Mouse (Mus musculus): Measurements from ENCODE around the gene Tcf7.
"Not testable (repeated sequence)": the region's sequence is repeated elsewhere in the genome, so short reads cannot be mapped to it uniquely, and the experiment has no call there.

Tcf7 gene

DNA sequence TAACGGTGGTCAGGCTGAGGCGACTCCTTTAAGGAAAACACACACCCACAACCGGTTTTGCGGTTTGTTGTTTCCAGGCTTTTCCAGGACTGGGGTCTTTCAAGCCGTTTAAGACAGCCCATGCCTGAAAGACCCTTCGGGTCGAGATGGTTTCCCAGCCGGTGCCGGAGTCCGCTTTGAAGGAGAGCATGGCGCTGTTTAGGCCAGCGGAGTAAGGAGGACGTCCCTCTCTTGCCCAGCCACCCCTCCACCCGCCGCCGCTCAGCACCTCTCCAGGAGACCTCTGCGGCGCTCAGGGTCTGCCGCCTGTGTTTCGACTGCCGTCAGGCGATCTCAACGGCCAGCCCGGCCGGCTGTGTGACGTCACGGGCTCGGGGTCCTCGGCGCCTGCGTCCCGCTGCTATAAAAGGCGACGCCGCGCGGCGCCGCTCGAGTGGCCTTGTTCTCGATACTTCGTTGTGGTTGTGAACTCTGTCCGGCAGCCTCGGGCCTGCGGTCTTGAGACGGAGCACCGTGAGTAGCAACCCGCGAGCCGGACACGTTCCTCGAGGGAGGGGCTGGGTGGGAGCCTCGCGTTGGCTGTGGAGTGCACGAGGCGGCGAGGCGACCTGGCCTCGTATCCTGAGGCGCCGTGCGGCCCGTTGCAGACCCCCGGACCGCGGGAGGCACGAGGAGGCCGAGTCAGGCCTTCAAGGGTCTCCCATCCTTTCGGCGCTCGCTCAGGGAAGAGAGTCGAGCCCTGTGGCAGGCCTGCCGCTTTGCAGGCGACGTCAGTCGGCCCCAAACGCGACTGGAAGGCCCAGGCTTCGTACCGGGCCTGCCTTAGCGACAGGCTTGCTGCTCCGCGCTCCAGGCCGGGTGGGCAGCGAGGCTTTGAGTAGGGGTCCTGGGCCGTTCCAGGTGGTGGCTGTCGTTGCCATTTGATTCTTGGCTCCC is 50.9 kb downstream of the Tcf7 start, which contains the start of gene Skp1a:
Gene Skp1a, plus strand, starts transcription at position 390 of the 936 bp plus-strand sequence.
- Histone ChIP-seq H3K27me3 (ENCODE audit: control insufficient read depth, insufficient read depth, low read length, poor library complexity, severe bottlenecking) (no peaks in the 10 kb centered on the region), H3K36me3 (ENCODE audit: control insufficient read depth, insufficient read depth, low read length, poor library complexity, severe bottlenecking) (no peaks in the 10 kb centered on the region)
- DNase-seq (ENCODE audit: low read depth, low spot score): peak; percentile 96

DNA sequence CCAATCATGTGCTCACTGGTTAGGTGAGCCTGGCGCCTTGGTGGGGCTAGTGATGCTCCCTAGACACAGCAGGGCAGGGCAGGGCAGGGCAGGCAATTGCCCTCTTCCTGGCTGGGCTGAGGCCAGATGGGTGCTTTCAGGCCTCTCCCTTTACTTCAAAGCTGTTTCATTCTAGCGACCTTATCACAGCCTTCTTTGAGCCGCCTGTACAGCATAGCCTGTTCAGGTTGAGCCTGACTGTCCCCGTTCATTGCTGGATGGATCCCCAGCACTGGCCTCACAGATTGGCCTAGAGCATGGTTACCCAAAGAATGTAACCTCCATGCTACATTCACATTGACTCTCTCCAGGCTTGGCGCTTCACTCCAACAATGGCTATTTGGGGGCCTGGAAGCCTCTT is 52.1 kb downstream of the Tcf7 start:
- DNase-seq (ENCODE audit: low read depth, low spot score): no peak
- Histone ChIP-seq H3K36me3 (ENCODE audit: control insufficient read depth, insufficient read depth, low read length, poor library complexity, severe bottlenecking) (no peaks in the 10 kb centered on the region), H3K27me3 (ENCODE audit: control insufficient read depth, insufficient read depth, low read length, poor library complexity, severe bottlenecking) (no peaks in the 10 kb centered on the region)

DNA sequence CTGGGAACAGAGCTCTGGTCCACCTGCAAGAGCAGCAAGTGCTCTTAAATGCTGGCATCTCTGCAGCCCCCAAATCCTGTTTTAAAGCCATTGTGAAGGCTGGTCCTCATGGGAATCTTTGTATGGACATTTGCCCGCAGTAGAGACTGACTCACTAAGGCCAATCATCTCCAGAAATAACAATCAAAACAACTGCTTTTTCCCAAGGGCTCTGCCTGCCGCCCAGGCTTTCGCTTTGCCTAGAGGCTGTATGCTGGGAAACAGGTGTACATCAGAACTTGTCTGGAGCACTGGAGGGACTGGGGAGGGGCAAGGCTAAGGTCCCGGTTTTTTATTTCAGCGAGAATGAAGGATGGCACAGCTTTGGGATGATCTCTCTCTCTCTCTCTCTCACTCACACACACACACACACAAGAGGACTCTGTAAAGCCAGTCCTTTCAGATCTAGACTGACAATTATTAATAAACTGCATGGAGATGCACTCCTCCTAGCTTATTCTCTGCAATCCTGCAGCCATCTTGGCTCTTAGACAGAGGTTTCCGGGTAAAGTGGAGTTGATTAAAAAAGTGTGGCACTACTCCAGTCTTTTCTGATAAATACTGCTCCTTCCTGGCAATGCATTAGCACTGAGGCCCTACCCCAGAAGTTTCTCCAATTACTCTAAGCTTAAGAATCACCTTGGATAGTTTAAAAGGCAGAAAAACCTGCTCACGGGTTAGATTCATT is 53.9 kb downstream of the Tcf7 start:
- Histone ChIP-seq H3K27me3 (ENCODE audit: control insufficient read depth, insufficient read depth, low read length, poor library complexity, severe bottlenecking) (no peaks in the 10 kb centered on the region), H3K36me3 (ENCODE audit: control insufficient read depth, insufficient read depth, low read length, poor library complexity, severe bottlenecking) (no peaks in the 10 kb centered on the region)
- DNase-seq (ENCODE audit: low read depth, low spot score): no peak

DNA sequence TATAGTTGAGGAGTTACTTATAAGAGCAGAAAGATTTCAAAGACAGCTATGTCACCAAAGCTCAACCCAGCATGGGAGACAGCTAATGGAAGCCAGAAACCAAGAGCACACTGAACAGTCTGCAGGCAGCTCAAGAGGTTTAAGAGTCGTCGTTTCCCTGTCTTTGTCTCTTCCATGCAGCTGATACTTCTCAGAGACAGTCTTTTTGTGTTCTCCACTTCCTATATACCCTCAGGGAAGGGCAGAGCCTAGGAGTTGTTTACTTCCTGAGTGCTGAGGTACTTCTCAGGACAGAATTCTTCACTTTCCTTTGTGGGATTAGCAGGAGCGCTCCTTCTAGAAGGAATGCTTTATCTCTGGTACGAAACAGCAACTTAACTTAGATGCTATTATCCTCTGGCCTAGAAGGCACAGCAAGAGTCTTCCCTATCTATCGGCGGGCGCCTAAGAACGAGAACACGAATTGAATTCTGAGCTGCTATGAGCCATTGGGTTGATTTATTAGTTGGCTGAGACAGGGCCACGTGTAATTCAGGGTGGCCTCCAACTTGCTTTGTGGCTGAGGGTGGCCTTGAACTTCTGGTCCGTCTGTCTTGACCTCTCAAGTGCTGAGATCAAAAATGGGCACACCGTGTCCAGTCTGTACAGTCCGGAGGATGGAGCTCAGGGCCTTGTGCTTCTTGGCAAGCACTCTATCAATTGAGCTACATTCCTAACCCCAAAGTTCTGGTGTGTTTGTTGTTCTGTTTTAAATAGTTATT is 55.2 kb downstream of the Tcf7 start:
- H3K36me3 ChIP-seq (ENCODE audit: control insufficient read depth, insufficient read depth, low read length, poor library complexity, severe bottlenecking): no peaks in the 10 kb centered on the region
- no peak for DNase-seq (ENCODE audit: low read depth, low spot score)
- no peaks in the 10 kb centered on the region for H3K27me3 ChIP-seq (ENCODE audit: control insufficient read depth, insufficient read depth, low read length, poor library complexity, severe bottlenecking)

DNA sequence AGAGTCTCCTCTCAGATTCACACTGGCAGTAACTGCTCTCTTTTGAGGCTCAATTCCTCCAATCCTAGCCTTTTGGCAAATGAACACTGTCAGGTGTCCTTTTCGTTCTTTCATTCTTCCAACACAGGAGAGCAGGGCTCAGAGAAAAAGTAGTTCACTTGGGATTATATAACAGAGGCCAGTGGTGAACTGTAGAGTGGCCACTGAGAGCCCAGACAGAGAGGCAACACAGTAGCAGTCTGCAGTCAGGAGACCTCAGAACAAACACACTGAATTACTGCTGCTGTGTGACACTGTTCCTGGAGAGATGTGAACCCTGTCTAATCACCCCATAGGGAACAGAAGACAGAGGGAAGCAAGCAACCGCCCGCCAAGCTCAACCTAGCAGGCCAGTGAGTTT is 55.8 kb downstream of the Tcf7 start:
- no peak for DNase-seq (ENCODE audit: low read depth, low spot score)
- Histone ChIP-seq H3K36me3 (ENCODE audit: control insufficient read depth, insufficient read depth, low read length, poor library complexity, severe bottlenecking) (no peaks in the 10 kb centered on the region), H3K27me3 (ENCODE audit: control insufficient read depth, insufficient read depth, low read length, poor library complexity, severe bottlenecking) (no peaks in the 10 kb centered on the region)

DNA sequence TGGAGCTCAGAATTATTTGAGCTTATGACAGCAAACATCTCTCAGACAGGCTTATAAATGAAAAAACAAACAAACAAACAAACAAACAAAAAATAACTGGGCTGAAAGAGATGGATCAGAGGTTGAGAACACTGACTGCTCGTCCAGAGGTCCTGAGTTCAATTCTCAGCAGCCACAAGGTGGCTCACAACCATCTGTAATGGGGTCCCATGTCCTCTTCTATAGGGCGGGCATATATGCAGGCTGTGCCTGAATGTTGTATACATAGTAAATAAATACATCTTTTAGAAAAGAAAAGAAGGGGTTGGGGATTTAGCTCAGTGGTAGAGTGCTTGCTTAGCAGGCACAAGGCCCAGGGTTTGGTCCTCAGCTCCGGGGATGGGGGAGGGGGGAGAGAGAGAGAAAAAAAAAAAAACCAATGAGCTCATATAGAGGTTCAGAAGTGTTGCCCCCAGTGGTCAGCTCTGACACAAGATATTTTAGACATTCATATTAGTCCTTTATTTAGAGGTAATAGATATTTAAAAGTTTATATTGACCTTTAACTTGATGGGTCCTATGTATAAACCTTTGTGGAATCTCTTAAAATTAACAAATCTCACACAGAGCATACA is 56.7 kb downstream of the Tcf7 start:
- no peaks in the 10 kb centered on the region for H3K36me3 ChIP-seq (ENCODE audit: control insufficient read depth, insufficient read depth, low read length, poor library complexity, severe bottlenecking)
- no peak for DNase-seq (ENCODE audit: low read depth, low spot score)
- H3K27me3 ChIP-seq (ENCODE audit: control insufficient read depth, insufficient read depth, low read length, poor library complexity, severe bottlenecking): no peaks in the 10 kb centered on the region

DNA sequence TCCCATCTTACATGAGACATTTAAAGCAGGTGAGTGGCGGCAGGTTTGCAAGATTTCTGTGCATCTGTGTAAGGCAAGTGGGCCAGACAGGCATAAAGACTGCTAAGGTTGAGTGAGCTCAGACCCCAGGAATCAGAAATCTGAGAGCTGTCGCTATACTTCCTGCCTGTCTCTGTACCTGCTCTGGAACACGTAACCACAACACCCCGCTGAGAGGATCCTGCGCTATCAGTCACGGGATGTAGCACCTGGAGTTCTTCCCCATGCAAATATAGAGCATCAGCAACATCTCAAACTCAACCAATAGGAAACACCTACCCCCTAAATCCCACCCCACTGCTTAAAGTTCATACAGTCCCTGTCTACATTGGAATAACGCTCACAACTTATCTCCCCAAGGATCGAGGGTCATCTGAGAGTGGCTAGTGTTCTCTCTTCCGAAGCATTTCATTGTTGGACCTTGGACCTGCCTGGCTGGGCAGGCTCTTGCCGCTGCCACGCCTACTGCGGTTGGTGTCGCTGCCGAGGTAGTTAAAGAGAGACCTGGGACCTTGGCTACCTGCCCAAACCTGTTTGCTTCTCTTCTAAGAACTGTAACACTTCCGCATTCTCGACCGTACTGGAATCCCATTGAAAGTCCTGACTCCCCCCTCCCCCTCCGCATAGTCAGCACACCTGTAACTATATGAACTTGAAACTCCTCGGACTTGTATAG is 58.7 kb downstream of the Tcf7 start:
- peak; percentile 87 for DNase-seq (ENCODE audit: low read depth, low spot score)
- Histone ChIP-seq H3K27me3 (ENCODE audit: control insufficient read depth, insufficient read depth, low read length, poor library complexity, severe bottlenecking) (no peaks in the 10 kb centered on the region), H3K36me3 (ENCODE audit: control insufficient read depth, insufficient read depth, low read length, poor library complexity, severe bottlenecking) (no peaks in the 10 kb centered on the region)

DNA sequence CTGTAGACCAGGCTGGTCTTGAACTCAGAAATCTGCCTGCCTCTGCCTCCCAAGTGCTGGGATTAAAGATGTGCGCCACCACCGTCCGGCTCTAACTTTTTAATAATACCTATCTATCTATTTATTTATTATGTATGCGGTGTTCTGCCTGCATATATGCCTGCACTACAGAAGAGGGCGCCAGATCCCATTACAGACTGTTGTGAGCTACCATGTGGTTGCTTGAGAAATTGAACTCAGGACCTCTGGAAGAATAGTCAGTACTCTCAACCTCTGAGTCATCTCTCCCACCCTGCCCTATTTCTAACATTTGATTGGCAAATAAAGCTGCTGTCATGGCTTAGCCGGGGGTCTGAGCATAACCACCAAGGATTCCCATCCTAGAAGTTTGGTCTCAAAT is 59.9 kb downstream of the Tcf7 start:
- DNase-seq (ENCODE audit: low read depth, low spot score): peak; percentile 71
- Histone ChIP-seq H3K27me3 (ENCODE audit: control insufficient read depth, insufficient read depth, low read length, poor library complexity, severe bottlenecking) (no peaks in the 10 kb centered on the region), H3K36me3 (ENCODE audit: control insufficient read depth, insufficient read depth, low read length, poor library complexity, severe bottlenecking) (no peaks in the 10 kb centered on the region)

DNA sequence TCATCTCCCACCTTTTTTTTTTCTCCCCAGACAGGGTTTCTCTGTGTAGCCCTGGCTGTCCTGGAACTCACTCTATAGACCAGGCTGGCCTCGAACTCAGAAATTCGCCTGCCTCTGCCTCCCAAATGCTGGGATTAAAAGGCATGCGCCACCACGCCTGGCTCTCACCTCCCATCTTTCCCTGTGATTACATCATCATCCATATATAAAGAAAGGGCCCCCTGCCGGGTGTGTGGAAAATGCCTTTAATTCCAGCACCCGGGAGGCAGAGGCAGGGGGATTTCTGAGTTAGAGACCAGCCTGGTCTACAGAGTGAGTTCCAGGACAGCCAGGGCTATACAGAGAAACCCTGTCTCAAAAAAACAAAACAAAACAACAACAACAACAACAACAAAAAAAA is 60.9 kb downstream of the Tcf7 start:
- H3K36me3 ChIP-seq (ENCODE audit: control insufficient read depth, insufficient read depth, low read length, poor library complexity, severe bottlenecking); H3K27me3 ChIP-seq (ENCODE audit: control insufficient read depth, insufficient read depth, low read length, poor library complexity, severe bottlenecking); DNase-seq (ENCODE audit: low read depth, low spot score): not testable (repeated sequence)

DNA sequence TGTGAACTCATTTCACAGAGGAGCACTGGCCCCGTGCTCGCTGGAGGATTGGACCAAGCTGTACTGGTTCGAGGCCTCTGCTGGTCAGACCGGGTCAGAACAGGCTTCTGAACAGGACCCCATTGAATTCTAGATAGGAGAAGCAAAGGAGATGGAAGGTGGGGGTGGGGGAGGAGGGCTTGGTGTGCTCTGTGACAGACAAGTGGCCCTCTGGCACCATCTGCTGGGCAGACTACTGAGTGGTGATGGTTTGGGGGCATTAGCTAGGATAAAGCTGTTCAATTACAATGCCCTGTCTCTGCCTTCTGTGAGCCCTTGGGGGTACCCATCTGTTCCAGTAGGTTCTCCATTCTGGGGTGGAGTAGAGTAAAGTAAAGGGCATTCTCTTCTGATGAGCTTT is 62.5 kb downstream of the Tcf7 start:
- no peaks in the 10 kb centered on the region for H3K27me3 ChIP-seq (ENCODE audit: control insufficient read depth, insufficient read depth, low read length, poor library complexity, severe bottlenecking)
- peak; percentile 80 for DNase-seq (ENCODE audit: low read depth, low spot score)
- no peaks in the 10 kb centered on the region for H3K36me3 ChIP-seq (ENCODE audit: control insufficient read depth, insufficient read depth, low read length, poor library complexity, severe bottlenecking)

DNA sequence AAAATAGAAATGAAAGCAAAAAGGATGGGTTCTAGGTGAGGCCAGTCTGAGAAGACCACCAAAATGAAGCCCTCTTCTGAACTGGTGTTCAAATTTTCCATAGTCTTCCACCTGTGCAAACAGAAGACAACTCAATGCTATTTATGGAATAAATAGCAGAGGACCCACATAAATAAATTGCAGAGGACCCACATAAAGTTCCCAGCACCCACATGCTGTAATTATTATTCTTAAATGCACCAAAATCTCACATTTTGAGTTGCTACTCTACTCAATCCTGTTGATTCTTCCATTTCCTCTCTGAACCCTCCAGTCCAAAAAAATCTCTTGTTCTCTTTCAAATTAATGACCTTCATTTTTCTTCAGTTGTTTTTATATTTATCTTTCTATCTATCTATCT is 68.9 kb downstream of the Tcf7 start, which contains the start of gene Olfr1371:
Gene Olfr1371, minus strand, starts transcription at position 101 of the 400 bp plus-strand sequence.
- H3K27me3 ChIP-seq (ENCODE audit: control insufficient read depth, insufficient read depth, low read length, poor library complexity, severe bottlenecking): no peaks in the 10 kb centered on the region
- H3K36me3 ChIP-seq (ENCODE audit: control insufficient read depth, insufficient read depth, low read length, poor library complexity, severe bottlenecking): no peaks in the 10 kb centered on the region
- no peak for DNase-seq (ENCODE audit: low read depth, low spot score)
